Comparison of ENCODE assay signal across 17 mouse cellular contexts in the genomic region with DNA sequence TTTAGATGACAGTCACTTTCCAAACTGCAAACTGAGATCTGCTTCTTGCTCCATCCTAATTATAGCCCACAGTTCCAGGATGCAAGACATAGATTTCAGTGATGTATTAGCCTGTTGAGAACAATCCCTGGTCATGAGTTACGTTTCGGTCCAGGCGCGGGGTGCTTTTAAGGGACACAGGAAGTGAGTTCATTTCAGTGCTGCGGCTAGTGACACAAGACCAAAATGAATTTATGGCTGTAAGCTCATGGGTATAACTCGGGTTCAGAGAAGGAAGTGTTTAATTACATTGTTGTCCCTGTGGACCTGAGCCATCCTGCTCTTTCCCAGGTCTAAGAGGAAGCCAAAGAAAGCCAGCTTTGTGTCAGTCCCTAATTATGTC. TPM values are rescaled to one million over a fixed set of nuclear protein-coding genes. Genes with fewer than 3 reads are reported as not detected.
A peak's percentile ranks its signal among the peaks of the same experiment; 100 is the strongest.
DNase-seq lines count a peak whose midpoint lies in the region; ATAC-seq and TF ChIP-seq lines count a peak whose summit lies in the region.
"Had no signal": no experiment of that assay in that cellular context is flagged by ENCODE, and none has a peak within 500 bp of the region (broad histone marks: within the 10 kb centered on the region; RNA-seq: fewer than 3 reads in every experiment).

No protein-coding gene starts in this region.

- no peak overlapping the region for H3K9ac ChIP-seq in lung, embryonic 14.5 days
- no peak overlapping the region for H3K9ac ChIP-seq in kidney, embryonic 14.5 days (ENCODE audit: low read depth, low read length)

- 0 out of 2 replicates have a peak overlapping the region, but pooled peaks have one; percentile 28 for H3K27ac ChIP-seq in lung, embryonic 14.5 days (ENCODE audit: low read depth)
- peak overlapping the region; percentile 10; the same call in 1 of the 2 replicates for H3K27ac ChIP-seq in kidney, embryonic 14.5 days (ENCODE audit: low read depth, low read length)
- H3K27ac ChIP-seq: heart, embryonic 10.5 days; hindbrain, postnatal 0 days had no signal

- H3K9me3 ChIP-seq in lung, embryonic 14.5 days (ENCODE audit: low read depth, low read length) = no peaks in the 10 kb centered on the region
- H3K9me3 ChIP-seq in kidney, embryonic 14.5 days (ENCODE audit: control insufficient read depth, low read length) = no peaks in the 10 kb centered on the region
- H3K9me3 ChIP-seq: heart, embryonic 10.5 days had no signal

- H3K36me3 ChIP-seq in lung, embryonic 14.5 days (ENCODE audit: insufficient read depth) = no peaks in the 10 kb centered on the region
- no peaks in the 10 kb centered on the region for H3K36me3 ChIP-seq in kidney, embryonic 14.5 days (ENCODE audit: control insufficient read depth, insufficient read depth, low read length)
- H3K36me3 ChIP-seq: G1E; heart, embryonic 10.5 days had no signal

- no peak overlapping the region for H3K4me2 ChIP-seq in lung, embryonic 14.5 days
- H3K4me2 ChIP-seq in kidney, embryonic 14.5 days (replicated peaks; ENCODE audit: low read depth, low read length) = no peak overlapping the region

- H3K4me1 ChIP-seq in lung, embryonic 14.5 days (ENCODE audit: insufficient read depth) = no peaks in the 10 kb centered on the region
- H3K4me1 ChIP-seq in kidney, embryonic 14.5 days (ENCODE audit: control insufficient read depth, insufficient read depth, low read length) = peaks cover 6% of the 10 kb centered on the region; the same call in 1 of the 2 replicates

- no peaks in the 10 kb centered on the region for H3K27me3 ChIP-seq in lung, embryonic 14.5 days (ENCODE audit: insufficient read depth, low read length)
- H3K27me3 ChIP-seq in kidney, embryonic 14.5 days (ENCODE audit: control insufficient read depth, insufficient read depth, low read length) = no peaks in the 10 kb centered on the region; the same call in 1 of the 2 replicates

- ATAC-seq in lung, embryonic 14.5 days (ENCODE audit: insufficient read depth) = no peak
- ATAC-seq in granulocyte monocyte progenitor cell, adult 5-6 weeks (replicated peaks; ENCODE audit: poor library complexity, severe bottlenecking) = peak; percentile 52
- ATAC-seq in kidney, embryonic 14.5 days (ENCODE audit: low FRiP score, low TSS enrichment) = peak; percentile 67; the same call in 1 of the 2 replicates
- peak; percentile 25; the same call in 1 of the 2 replicates for ATAC-seq in megakaryocyte, adult 5-6 weeks (ENCODE audit: poor library complexity, severe bottlenecking)
- ATAC-seq: hindbrain, postnatal 0 days had no signal

- peak; percentile 70 for DNase-seq in lung, embryonic 14.5 days
- no peak for DNase-seq in lung, adult 18-20 months
- DNase-seq in cerebellum, adult 18-20 months = no peak
- DNase-seq in layer of hippocampus, postnatal 25 days (ENCODE audit: extremely low spot score in 1 of 2, low spot score in 1 of 2) = no peak
- DNase-seq: adrenal gland, postnatal 36 days; cerebellum, postnatal 14 days; liver; midbrain, embryonic 14.5 days; right cerebral cortex, adult 18-20 months; spleen, adult 18-20 months; thymus, postnatal 36 days had no signal

- 37% methylated on average over 6 of the region's 6 CpGs for WGBS in lung, embryonic 14.5 days
- WGBS in kidney, embryonic 14.5 days = 16% methylated on average over 6 of the region's 6 CpGs

- no peak overlapping the region for H3K4me3 ChIP-seq in lung, embryonic 14.5 days (ENCODE audit: low read depth, low read length)
- H3K4me3 ChIP-seq in kidney, embryonic 14.5 days (ENCODE audit: low read length) = no peak overlapping the region
- H3K4me3 ChIP-seq: heart, embryonic 10.5 days had no signal

- no peak for TF ChIP-seq CTCF in lung, embryonic 14.5 days (IDR thresholded peaks at IDR 0.05; ENCODE audit: low read depth)

RNA-seq across cellular contexts. Expression of a gene that starts 5.5 kb away (rescaled TPM):
- polyA plus RNA-seq in lung, embryonic 14.5 days (2014; fragmentation: Nextera tagmentation; extraction: Ambion mirVana) = 11.4 and 15.5 TPM in 2 replicates
- total RNA-seq in granulocyte monocyte progenitor cell, adult 5-6 weeks (2014; fragmentation: Nextera tagmentation) = 40.2 and 52.0 TPM in 2 replicates
- 20.5 and 22.9 TPM in 2 replicates for total RNA-seq in granulocyte monocyte progenitor cell, adult 5-6 weeks (2017)
- 13.5 and 14.5 TPM in 2 replicates for polyA plus RNA-seq in kidney, embryonic 14.5 days (2014; fragmentation: Nextera tagmentation; extraction: Ambion mirVana)
- total RNA-seq in megakaryocyte, adult 5-6 weeks (2015) = 3.3 and 3.6 TPM in 2 replicates
- total RNA-seq in megakaryocyte, adult 5-6 weeks (2017) = 1.7 and 1.9 TPM in 2 replicates
- total RNA-seq in layer of hippocampus, postnatal 25 days (2021) = 1 to 10 TPM; 5.3 to 5.8 TPM
- polyA plus RNA-seq: G1E had no signal
